Mouse (Mus musculus) forebrain, postnatal 0 days (tissue): ENCODE results near the gene Sdad1. TPM values are rescaled to one million over a fixed set of nuclear protein-coding genes. Genes with fewer than 3 reads are reported as not detected.

Source experiments
- ATAC-seq: fragments of 200-750 bp; cut with Nextera tagmentation; 2 replicates; pipeline ENCODE4 v1.8.0; 2017; ENCODE audit warnings: mild to moderate bottlenecking, moderate library complexity
- DNase-seq: peaks from one replicate; pipeline ENCODE4 v3.0.0-alpha.2; 2015
- H3K27ac ChIP-seq: fragments of 300-500 bp; sonication (generic); 2 replicates; pipeline ENCODE4 v1.5.1; 2014; ENCODE audit warnings: low read depth, mild to moderate bottlenecking, antibody characterized with exemption, low read length, moderate library complexity, mixed read lengths
- H3K27me3 ChIP-seq: fragments of 300-500 bp; sonication (generic); 2 replicates; pipeline ENCODE4 v1.6.1; 2014; ENCODE audit warnings: mild to moderate bottlenecking, low read length, mixed read lengths; ENCODE audit not compliant: insufficient read depth
- H3K36me3 ChIP-seq: fragments of 300-500 bp; sonication (generic); 2 replicates; pipeline ENCODE4 v1.6.1; 2014; ENCODE audit warnings: mild to moderate bottlenecking, moderate library complexity; ENCODE audit not compliant: insufficient read depth
- H3K4me1 ChIP-seq: fragments of 300-500 bp; sonication (generic); 2 replicates; pipeline ENCODE4 v1.6.1; 2014; ENCODE audit warnings: antibody characterized with exemption; ENCODE audit not compliant: insufficient read depth
- H3K4me2 ChIP-seq: fragments of 300-500 bp; sonication (generic); 2 replicates; pipeline ENCODE4 v1.6.1; 2014; ENCODE audit warnings: low read depth, mild to moderate bottlenecking, moderate library complexity
- H3K4me3 ChIP-seq: fragments of 300-500 bp; sonication (generic); 2 replicates; pipeline ENCODE4 v1.5.1; 2014; ENCODE audit warnings: low read depth, low read length, mixed read lengths
- H3K9ac ChIP-seq: fragments of 300-500 bp; sonication (generic); 2 replicates; pipeline ENCODE4 v1.6.1; 2014; ENCODE audit warnings: mild to moderate bottlenecking
- H3K9me3 ChIP-seq: fragments of 300-500 bp; sonication (generic); 2 replicates; pipeline ENCODE4 v1.6.1; 2016; ENCODE audit warnings: low read length
- CTCF ChIP-seq: sonication (generic); IDR thresholded peaks from 2 replicates; pipeline ENCODE4 v1.5.1; 2016; ENCODE audit warnings: antibody characterized with exemption, control low read depth, low read depth
- WGBS: fragments of 180-500 bp; shearing (Covaris S2); extraction: QIAGEN DNeasy Blood & Tissue Kit; methylation state at CpG from one replicate; pipeline ENCODE4 v1.1.7; 2014; 5-methylcytosine and 5-hydroxymethylcytosine counted together
- polyA plus RNA-seq: library from polyadenylated mRNA; unstranded; fragments of >200 nt; fragmentation: Nextera tagmentation; extraction: Ambion mirVana; gene quantifications from 2 replicates; pipeline ENCODE4 v1.2.1, GENCODE M21; 2015
- total RNA-seq: library from RNA; depleted of rRNA; stranded (reverse); fragments of >200 nt; gene quantifications from 2 replicates; pipeline ENCODE4 v1.2.3, GENCODE M21; 2014

The Sdad1 gene
- total and polyA plus RNA-seq, 2 experiments from 2014 or later: 27.9 to 32.0 TPM

DNA sequence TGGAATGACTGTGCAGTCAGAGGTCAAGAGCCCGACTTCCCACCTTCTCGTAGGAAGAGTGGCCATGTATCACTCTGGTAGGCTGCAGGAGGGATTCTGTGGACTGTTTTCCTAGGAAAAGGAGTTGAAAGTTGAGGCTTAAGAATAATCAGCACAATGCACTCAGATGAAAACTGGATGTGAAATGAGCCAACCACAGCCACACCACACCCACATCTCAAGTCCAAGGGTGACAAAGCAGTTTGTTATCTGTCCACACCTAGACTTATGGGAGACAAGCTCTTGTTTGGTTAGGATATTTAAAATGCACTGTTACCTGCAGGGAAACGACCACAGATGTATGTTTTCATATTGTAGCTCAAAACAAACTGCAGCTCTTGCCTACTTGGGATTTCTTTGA, 27.2 kb downstream of the Sdad1 start:
- DNase-seq (no peak), ATAC-seq (no peak)
- 87% methylated on average over 3 of the region's 3 CpGs for WGBS

DNA sequence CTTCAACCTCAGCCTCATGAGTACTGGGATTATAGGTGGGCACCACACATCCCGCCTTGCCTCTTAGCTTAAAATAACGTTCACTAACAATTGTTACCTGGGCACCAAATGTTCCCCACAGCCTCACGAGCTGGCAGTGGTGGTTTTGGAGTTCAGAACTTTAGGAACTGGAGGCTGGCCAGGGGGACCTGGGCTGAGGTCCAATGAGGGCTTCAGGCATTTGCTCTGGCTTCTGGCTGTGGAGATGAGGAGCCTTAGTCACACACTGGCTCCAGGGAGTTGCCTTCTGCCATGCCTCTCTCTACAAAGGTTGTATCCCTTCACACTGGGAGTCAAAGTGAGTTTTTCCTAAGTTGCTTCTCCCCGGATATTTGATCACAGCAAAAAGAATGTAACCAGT, 27.7 kb downstream of the Sdad1 start:
- peaks cover 24% of the 10 kb centered on the region for H3K36me3 ChIP-seq
- no peaks in the 10 kb centered on the region for H3K27me3 ChIP-seq
- no peak overlapping the region for H3K4me3 ChIP-seq
- ATAC-seq (no peak), DNase-seq (no peak)
- no peak overlapping the region for H3K9ac ChIP-seq
- H3K4me2 ChIP-seq: no peak overlapping the region
- no peaks in the 10 kb centered on the region for H3K4me1 ChIP-seq
- no peak overlapping the region for H3K27ac ChIP-seq
- H3K9me3 ChIP-seq: no peaks in the 10 kb centered on the region
- no peak for TF ChIP-seq CTCF
- 68% methylated on average over 4 of the region's 4 CpGs for WGBS

More for the DNA sequence above, 27.2 kb downstream of the Sdad1 start:
- Histone ChIP-seq H3K9ac (no peak overlapping the region), H3K36me3 (peaks cover 29% of the 10 kb centered on the region), H3K27ac (no peak overlapping the region), H3K9me3 (no peaks in the 10 kb centered on the region), H3K4me3 (no peak overlapping the region), H3K4me1 (no peaks in the 10 kb centered on the region), H3K27me3 (no peaks in the 10 kb centered on the region), H3K4me2 (no peak overlapping the region)
- no peak for TF ChIP-seq CTCF

DNA sequence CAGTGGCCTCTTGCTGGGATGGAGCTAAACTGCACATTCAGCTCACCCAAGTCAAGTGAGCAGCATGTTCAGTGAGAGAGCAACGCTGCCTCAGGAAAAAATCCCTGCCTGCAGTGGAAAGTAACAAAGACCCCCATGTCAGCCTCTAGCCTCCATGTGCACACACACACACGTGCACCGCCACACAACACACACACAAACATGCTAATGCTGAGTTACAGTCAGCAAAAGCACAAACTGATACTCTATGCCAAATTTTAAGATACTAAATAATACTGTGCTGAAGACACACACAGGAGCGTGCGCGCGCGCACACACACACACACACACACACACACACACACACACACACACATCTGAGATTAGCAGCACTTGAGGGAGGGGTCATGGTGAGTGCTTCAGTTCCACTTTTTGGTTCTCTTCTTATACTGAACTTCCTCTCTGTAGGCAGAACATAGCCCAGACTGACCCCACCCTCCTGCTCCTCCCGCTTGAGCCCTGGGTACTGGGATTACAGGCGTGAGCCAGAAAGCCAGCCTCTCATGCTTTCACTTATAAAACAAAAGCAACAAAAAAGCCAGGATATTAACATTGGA, 31.2 kb downstream of the Sdad1 start:
- no peak overlapping the region for H3K4me3 ChIP-seq
- WGBS: 80% methylated on average over 10 of the region's 10 CpGs
- DNase-seq (no peak), ATAC-seq (no peak)
- H3K4me2 ChIP-seq: no peak overlapping the region
- H3K9ac ChIP-seq: no peak overlapping the region
- H3K36me3 ChIP-seq: no peaks in the 10 kb centered on the region
- H3K27ac ChIP-seq: no peak overlapping the region
- H3K27me3 ChIP-seq: no peaks in the 10 kb centered on the region
- H3K4me1 ChIP-seq: no peaks in the 10 kb centered on the region
- TF ChIP-seq CTCF: no peak
- H3K9me3 ChIP-seq: no peaks in the 10 kb centered on the region

DNA sequence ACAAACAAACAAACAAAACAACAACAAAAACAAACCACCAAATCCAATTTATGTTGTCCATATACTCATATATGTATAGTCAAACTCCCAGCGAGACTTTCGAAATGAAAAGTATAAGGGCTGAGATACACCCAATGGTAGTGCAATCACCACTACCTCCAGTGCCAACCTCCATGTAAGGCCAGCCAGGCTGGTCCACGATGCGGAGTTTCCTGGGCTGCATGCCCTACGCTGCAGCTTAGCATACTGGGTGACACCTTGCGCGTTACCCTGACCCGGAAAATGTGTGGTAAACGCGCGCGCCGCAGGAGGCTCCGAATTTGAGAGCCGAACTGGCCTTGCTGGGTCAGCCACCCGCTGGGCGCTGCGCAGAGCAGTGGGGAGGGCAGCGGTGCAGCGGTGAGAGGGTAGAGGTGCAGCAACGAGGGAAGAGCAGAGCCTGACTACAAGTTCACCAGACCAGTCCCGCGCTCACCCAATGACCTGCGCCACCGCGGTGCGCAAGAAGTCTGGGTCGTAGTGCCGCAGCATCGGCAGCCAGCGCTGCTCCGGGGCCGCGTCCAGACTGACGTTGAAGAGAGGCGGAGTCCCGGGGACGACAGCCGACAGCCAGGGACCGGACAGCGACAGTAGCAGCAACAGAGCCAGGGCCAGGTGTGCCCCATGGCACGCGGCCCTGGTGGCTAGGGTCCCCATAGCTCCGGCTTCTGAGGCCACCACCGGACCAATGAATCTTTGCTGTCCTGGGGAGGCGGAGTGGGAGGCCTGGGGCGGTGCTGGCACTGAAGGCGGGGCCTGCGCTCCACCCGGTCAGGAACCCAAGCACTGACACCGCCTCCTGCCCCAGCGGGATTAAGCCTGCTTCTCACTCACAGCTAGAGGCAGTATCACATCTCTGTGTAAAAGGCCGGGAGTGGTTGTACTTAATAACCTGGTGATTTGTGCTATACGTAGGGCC, 32.6 kb downstream of the Sdad1 start, which contains the start of gene Naaa:
Gene Naaa, minus strand, starts transcription at position 734 of the 958 bp plus-strand sequence.
- Histone ChIP-seq H3K9ac (peak within 1 kb of the TSS; percentile 63), H3K36me3 (no peaks in the 10 kb centered on the region), H3K27me3 (no peaks in the 10 kb centered on the region), H3K9me3 (no peaks in the 10 kb centered on the region), H3K27ac (no peak within 1 kb of the TSS; the same call in 1 of the 2 replicates), H3K4me2 (peak within 1 kb of the TSS; percentile 95), H3K4me3 (peak within 1 kb of the TSS; percentile 60), H3K4me1 (no peaks in the 10 kb centered on the region)
- 3% methylated on average over 53 of the region's 54 CpGs for WGBS
- TF ChIP-seq CTCF: peak; percentile 56
- ATAC-seq (peak; percentile 91), DNase-seq (peak; percentile 68)

DNA sequence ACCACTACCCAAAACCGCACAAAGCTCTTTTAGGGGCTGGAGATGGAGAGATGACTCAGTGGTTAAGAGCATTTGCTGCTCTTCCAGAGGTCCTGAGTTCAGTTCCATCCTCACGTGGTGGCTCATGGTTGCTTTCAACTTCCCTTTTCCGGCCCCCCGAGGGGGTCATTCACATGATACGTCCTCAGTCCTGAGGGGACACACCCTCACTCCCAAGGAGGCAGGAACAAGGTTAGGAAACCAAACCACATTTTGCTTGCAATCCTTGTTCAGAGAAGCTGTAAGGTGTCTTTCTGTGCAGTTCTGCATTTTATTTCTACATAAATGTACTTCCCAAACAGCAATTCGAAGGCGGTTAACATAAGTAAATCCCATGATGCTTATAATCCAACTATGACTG, 39.8 kb downstream of the Sdad1 start:
- 88% methylated on average over 7 of the region's 7 CpGs for WGBS
- no peaks in the 10 kb centered on the region for H3K4me1 ChIP-seq
- DNase-seq: no peak
- no peaks in the 10 kb centered on the region for H3K9me3 ChIP-seq
- H3K4me2 ChIP-seq: no peak overlapping the region
- no peaks in the 10 kb centered on the region for H3K36me3 ChIP-seq
- H3K27me3 ChIP-seq: no peaks in the 10 kb centered on the region
- H3K27ac ChIP-seq: no peak overlapping the region
- H3K4me3 ChIP-seq: no peak overlapping the region
- no peak for TF ChIP-seq CTCF
- no peak overlapping the region for H3K9ac ChIP-seq
- no peak for ATAC-seq

DNA sequence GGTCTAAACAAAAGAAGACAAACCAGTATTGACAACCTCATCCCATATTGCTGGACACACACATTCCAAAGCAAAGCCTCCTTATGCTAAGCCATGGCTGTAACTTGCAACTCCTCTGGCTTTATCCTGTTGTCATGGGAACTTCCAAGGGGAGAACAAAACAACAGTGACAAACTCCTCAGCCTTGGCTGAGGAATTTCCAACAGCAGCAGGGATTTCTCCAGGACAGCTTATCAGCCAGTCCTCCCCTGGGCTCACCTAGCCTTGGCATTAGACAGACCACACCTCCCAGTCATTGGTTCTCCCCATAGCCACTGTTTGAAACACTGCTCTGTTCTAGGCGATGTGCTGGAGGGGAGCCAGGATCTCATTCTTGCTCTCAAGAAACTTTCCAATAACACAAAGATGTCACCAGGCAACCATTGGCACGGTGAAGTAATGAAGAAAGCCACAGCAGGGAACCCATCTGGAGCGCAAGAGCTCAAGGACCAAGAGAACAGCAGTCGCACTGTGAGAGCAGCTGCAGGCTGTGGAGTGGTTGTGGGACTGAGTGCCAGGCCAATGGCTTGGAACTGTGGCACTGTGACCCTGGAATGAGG, 46.4 kb downstream of the Sdad1 start:
- H3K4me3 ChIP-seq: no peak overlapping the region
- no peak overlapping the region for H3K9ac ChIP-seq
- 0 out of 2 replicates have a peak overlapping the region, but pooled peaks have one; percentile 45 for H3K27ac ChIP-seq
- H3K36me3 ChIP-seq: no peaks in the 10 kb centered on the region
- H3K9me3 ChIP-seq: no peaks in the 10 kb centered on the region
- H3K4me2 ChIP-seq: no peak overlapping the region
- WGBS: 8% methylated on average over 4 of the region's 4 CpGs
- ATAC-seq (peak; percentile 96), DNase-seq (peak; percentile 88)
- 0 out of 2 replicates have a peak, but pooled peaks cover 2% of the 10 kb centered on the region for H3K4me1 ChIP-seq
- TF ChIP-seq CTCF: no peak
- H3K27me3 ChIP-seq: no peaks in the 10 kb centered on the region
